8 mouse cellular contexts compared by ENCODE assay signal in genomic region chr1:182095240-182095741, GRCm38 (mm10). TPM values are rescaled to one million over a fixed set of nuclear protein-coding genes. Genes with fewer than 3 reads are reported as not detected.
DNase-seq lines count a peak whose midpoint lies in the region; ATAC-seq and TF ChIP-seq lines count a peak whose summit lies in the region.

No protein-coding gene starts in this region.

- peak overlapping the region; percentile 8; the same call in 1 of the 2 replicates for H3K27ac ChIP-seq in heart, embryonic 12.5 days (ENCODE audit: poor library complexity, severe bottlenecking)
- peak overlapping the region; percentile 51 for H3K27ac ChIP-seq in embryonic fibroblast, embryonic 13.5 days (ENCODE audit: insufficient read depth, low read length)
- H3K27ac ChIP-seq in intestine, postnatal 0 days (ENCODE audit: low read depth, low read length) = no peak overlapping the region
- no peak overlapping the region for H3K27ac ChIP-seq in midbrain, postnatal 0 days (ENCODE audit: low read depth, low read length)

- no peak for TF ChIP-seq CTCF in embryonic fibroblast, embryonic 13.5 days (IDR thresholded peaks at IDR 0.05; ENCODE audit: borderline replicate concordance, insufficient read depth, low read length)
- peak; percentile 27; the same call in 1 of the 2 replicates for TF ChIP-seq CTCF in intestine, postnatal 0 days (IDR thresholded peaks at IDR 0.05; ENCODE audit: low read depth)
- no peak for TF ChIP-seq CTCF in midbrain, postnatal 0 days (IDR thresholded peaks at IDR 0.05)

- DNase-seq in heart, adult 8-10 months (ENCODE audit: low spot score) = no peak
- DNase-seq in ES-CJ7 (ENCODE audit: low read depth, low spot score) = peak; percentile 88
- DNase-seq in midbrain, postnatal 0 days (ENCODE audit: low spot score) = peak; percentile 82
- DNase-seq in urinary bladder, postnatal 10 days (ENCODE audit: low spot score) = no peak
- no peak for DNase-seq in embryo, embryonic 9.5 days (ENCODE audit: extremely low spot score)

- no peak overlapping the region for H3K4me3 ChIP-seq in heart, embryonic 12.5 days
- H3K4me3 ChIP-seq in embryonic fibroblast, embryonic 13.5 days (ENCODE audit: insufficient read depth, low read length) = no peak overlapping the region
- H3K4me3 ChIP-seq in intestine, postnatal 0 days (ENCODE audit: low read depth, low read length) = no peak overlapping the region
- no peak overlapping the region for H3K4me3 ChIP-seq in midbrain, postnatal 0 days (ENCODE audit: low read depth, low read length)

- H3K4me2 ChIP-seq in heart, embryonic 12.5 days = peak overlapping the region; percentile 34
- peak overlapping the region; percentile 24; the same call in 1 of the 2 replicates for H3K4me2 ChIP-seq in intestine, postnatal 0 days (replicated peaks; ENCODE audit: low read depth)
- H3K4me2 ChIP-seq in midbrain, postnatal 0 days (ENCODE audit: low read depth, low read length, poor library complexity, severe bottlenecking) = 0 out of 2 replicates have a peak overlapping the region, but pooled peaks have one; percentile 12

- 14% methylated on average over 10 of the region's 10 CpGs for WGBS in heart, embryonic 12.5 days
- 36% methylated on average over 10 of the region's 10 CpGs for WGBS in intestine, postnatal 0 days
- WGBS in midbrain, postnatal 0 days = 11% methylated on average over 10 of the region's 10 CpGs

- H3K9me3 ChIP-seq in heart, embryonic 12.5 days (replicated peaks) = no peaks in the 10 kb centered on the region
- no peaks in the 10 kb centered on the region for H3K9me3 ChIP-seq in intestine, postnatal 0 days (ENCODE audit: control insufficient read depth)
- H3K9me3 ChIP-seq in midbrain, postnatal 0 days (ENCODE audit: low read length) = no peaks in the 10 kb centered on the region

- no peak for ATAC-seq in heart, embryonic 12.5 days (ENCODE audit: insufficient number of reproducible peaks, low FRiP score)
- ATAC-seq in intestine, postnatal 0 days = 0 out of 2 replicates have a peak, but pooled peaks have one; percentile 12
- ATAC-seq in midbrain, postnatal 0 days (ENCODE audit: low FRiP score) = peak; percentile 49; the same call in 1 of the 2 replicates

- TF ChIP-seq POLR2A in embryonic fibroblast, embryonic 13.5 days (IDR thresholded peaks at IDR 0.05; ENCODE audit: low read depth, low read length) = no peak

- H3K36me3 ChIP-seq in heart, embryonic 12.5 days = no peaks in the 10 kb centered on the region
- no peaks in the 10 kb centered on the region for H3K36me3 ChIP-seq in intestine, postnatal 0 days (ENCODE audit: control insufficient read depth, insufficient read depth)
- no peaks in the 10 kb centered on the region for H3K36me3 ChIP-seq in midbrain, postnatal 0 days (ENCODE audit: insufficient read depth, low read length)

- no peak overlapping the region for H3K9ac ChIP-seq in heart, embryonic 12.5 days
- no peak overlapping the region for H3K9ac ChIP-seq in intestine, postnatal 0 days (ENCODE audit: low read depth, low read length)
- H3K9ac ChIP-seq in midbrain, postnatal 0 days (replicated peaks; ENCODE audit: low read length, poor library complexity, severe bottlenecking) = no peak overlapping the region

- H3K4me1 ChIP-seq in heart, embryonic 12.5 days (replicated peaks) = peaks cover 54% of the 10 kb centered on the region
- H3K4me1 ChIP-seq in embryonic fibroblast, embryonic 13.5 days (ENCODE audit: control insufficient read depth, insufficient read depth, low read length) = peaks cover 16% of the 10 kb centered on the region; the same call in 1 of the 2 replicates
- H3K4me1 ChIP-seq in intestine, postnatal 0 days (replicated peaks; ENCODE audit: control insufficient read depth, insufficient read depth, low read length) = 0 out of 2 replicates have a peak, but pooled peaks cover 6% of the 10 kb centered on the region
- H3K4me1 ChIP-seq in midbrain, postnatal 0 days (ENCODE audit: insufficient read depth, low read length) = no peaks in the 10 kb centered on the region; the same call in 1 of the 2 replicates

- no peaks in the 10 kb centered on the region for H3K27me3 ChIP-seq in heart, embryonic 12.5 days (replicated peaks)
- no peaks in the 10 kb centered on the region for H3K27me3 ChIP-seq in intestine, postnatal 0 days (replicated peaks; ENCODE audit: control insufficient read depth, insufficient read depth, low read length)
- no peaks in the 10 kb centered on the region; the same call in 1 of the 2 replicates for H3K27me3 ChIP-seq in midbrain, postnatal 0 days (ENCODE audit: insufficient read depth, low read length)

RNA-seq across cellular contexts. Expression of gene Srp9, which starts 29.2 kb away (rescaled TPM):
- 122 and 123 TPM in 2 replicates for polyA plus RNA-seq in heart, embryonic 12.5 days (2016; fragmentation: Nextera tagmentation; extraction: Ambion mirVana)
- 10 to 100 TPM; 42.7 to 54.0 (median 47.9) TPM for total RNA-seq in heart, adult 8-10 months (2022)
- 86.9 and 91.6 TPM in 2 replicates for polyA plus RNA-seq in embryonic fibroblast, embryonic 13.5 days (2011; ENCODE audit: insufficient read length, low read depth, missing spikeins)
- polyA plus RNA-seq in intestine, postnatal 0 days (2015; fragmentation: Nextera tagmentation; extraction: Ambion mirVana) = 208 and 218 TPM in 2 replicates
- 70.5 and 76.1 TPM in 2 replicates for total RNA-seq in midbrain, postnatal 0 days (2014; rRNA removed)
- polyA plus RNA-seq in midbrain, postnatal 0 days (2015; fragmentation: Nextera tagmentation; extraction: Ambion mirVana) = 169 and 173 TPM in 2 replicates

Comparison
In these comparisons a context has a peak if more than half of its experiments do, and no peak if none do; other contexts are left out.
1. H3K27ac ChIP-seq: peak in heart, embryonic 12.5 days (single experiment) and embryonic fibroblast, embryonic 13.5 days (single experiment); none in intestine, postnatal 0 days (single experiment) and midbrain, postnatal 0 days (single experiment).
2. DNase-seq: peak in ES-CJ7 (single experiment) and midbrain, postnatal 0 days (single experiment); none in heart, adult 8-10 months (single experiment), urinary bladder, postnatal 10 days (single experiment) and embryo, embryonic 9.5 days (single experiment).
3. Peak in every context shown above with its lines, with median percentiles within 50 percentile points of each other: H3K4me2 ChIP-seq.